Mouse (Mus musculus): ENCODE measurements around the gene Slc4a11. TPM values are rescaled to one million over a fixed set of nuclear protein-coding genes. Genes with fewer than 3 reads are reported as not detected.

Gene Slc4a11
- polyA plus RNA-seq, 1 experiment from 2014 or later, result 0.52 TPM

- no peaks in the 10 kb centered on the region for H3K4me1 ChIP-seq (ENCODE audit: control insufficient read depth, insufficient read depth, low read length)
- peaks cover 18% of the 10 kb centered on the region for H3K36me3 ChIP-seq (ENCODE audit: control insufficient read depth, insufficient read depth, low read length)
- no peaks in the 10 kb centered on the region for H3K27me3 ChIP-seq (ENCODE audit: control insufficient read depth, insufficient read depth, low read length)
- no peak overlapping the region for H3K4me3 ChIP-seq (ENCODE audit: low read depth, low read length)
- no peaks in the 10 kb centered on the region for H3K9me3 ChIP-seq (ENCODE audit: control insufficient read depth, low read length)
- H3K4me2 ChIP-seq (ENCODE audit: low read depth), result no peak overlapping the region
- no peak overlapping the region for H3K9ac ChIP-seq (ENCODE audit: low read length)
- ATAC-seq (ENCODE audit: insufficient read depth, low FRiP score, low TSS enrichment) (no peak), DNase-seq (ENCODE audit: low spot score) (no peak)
- WGBS, result 93% methylated on average over 1 of the region's 1 CpGs
- no peak overlapping the region for H3K27ac ChIP-seq (ENCODE audit: low read depth, low read length)
Observed at GRCm38 (mm10) chr2:130727752-130728151, 30.4 kb upstream of the Slc4a11 start.

GRCm38 (mm10) chr2:130724369-130724768, 27.1 kb upstream of the Slc4a11 start:
- Histone ChIP-seq H3K4me1 (ENCODE audit: control insufficient read depth, insufficient read depth, low read length) (no peaks in the 10 kb centered on the region), H3K4me3 (ENCODE audit: low read depth, low read length) (no peak overlapping the region), H3K27ac (ENCODE audit: low read depth, low read length) (no peak overlapping the region), H3K36me3 (ENCODE audit: control insufficient read depth, insufficient read depth, low read length) (peaks cover 10% of the 10 kb centered on the region), H3K27me3 (ENCODE audit: control insufficient read depth, insufficient read depth, low read length) (no peaks in the 10 kb centered on the region), H3K9me3 (ENCODE audit: control insufficient read depth, low read length) (no peaks in the 10 kb centered on the region), H3K4me2 (ENCODE audit: low read depth) (no peak overlapping the region), H3K9ac (ENCODE audit: low read length) (no peak overlapping the region)
- ATAC-seq (ENCODE audit: insufficient read depth, low FRiP score, low TSS enrichment) (no peak), DNase-seq (ENCODE audit: low spot score) (no peak)
- WGBS, result 87% methylated on average over 4 of the region's 4 CpGs

GRCm38 (mm10) chr2:130717951-130718350, 20.6 kb upstream of the Slc4a11 start:
- no peak overlapping the region for H3K4me3 ChIP-seq (ENCODE audit: low read depth, low read length)
- H3K4me2 ChIP-seq (ENCODE audit: low read depth), result no peak overlapping the region
- ATAC-seq (ENCODE audit: insufficient read depth, low FRiP score, low TSS enrichment), result no peak
- no peak overlapping the region for H3K9ac ChIP-seq (ENCODE audit: low read length)
- no peaks in the 10 kb centered on the region for H3K9me3 ChIP-seq (ENCODE audit: control insufficient read depth, low read length)
- no peak overlapping the region for H3K27ac ChIP-seq (ENCODE audit: low read depth, low read length)
- H3K27me3 ChIP-seq (ENCODE audit: control insufficient read depth, insufficient read depth, low read length), result no peaks in the 10 kb centered on the region
- DNase-seq (ENCODE audit: low spot score), result no peak
- H3K4me1 ChIP-seq (ENCODE audit: control insufficient read depth, insufficient read depth, low read length), result no peaks in the 10 kb centered on the region
- H3K36me3 ChIP-seq (ENCODE audit: control insufficient read depth, insufficient read depth, low read length), result peaks cover 7% of the 10 kb centered on the region; the same call in 1 of the 2 replicates
- WGBS, result 76% methylated on average over 6 of the region's 6 CpGs

GRCm38 (mm10) chr2:130707057-130707456, 9.7 kb upstream of the Slc4a11 start:
- Histone ChIP-seq H3K4me1 (ENCODE audit: control insufficient read depth, insufficient read depth, low read length) (no peaks in the 10 kb centered on the region), H3K36me3 (ENCODE audit: control insufficient read depth, insufficient read depth, low read length) (no peaks in the 10 kb centered on the region; the same call in 1 of the 2 replicates), H3K4me3 (ENCODE audit: low read depth, low read length) (no peak overlapping the region), H3K4me2 (ENCODE audit: low read depth) (no peak overlapping the region), H3K9me3 (ENCODE audit: control insufficient read depth, low read length) (no peaks in the 10 kb centered on the region), H3K27me3 (ENCODE audit: control insufficient read depth, insufficient read depth, low read length) (no peaks in the 10 kb centered on the region), H3K9ac (ENCODE audit: low read length) (no peak overlapping the region), H3K27ac (ENCODE audit: low read depth, low read length) (no peak overlapping the region)
- WGBS, result 73% methylated on average over 10 of the region's 10 CpGs
- no peak for DNase-seq (ENCODE audit: low spot score)
- ATAC-seq (ENCODE audit: insufficient read depth, low FRiP score, low TSS enrichment), result no peak

GRCm38 (mm10) chr2:130706602-130707001, 9.3 kb upstream of the Slc4a11 start:
- H3K27ac ChIP-seq (ENCODE audit: low read depth, low read length), result no peak overlapping the region
- no peaks in the 10 kb centered on the region for H3K27me3 ChIP-seq (ENCODE audit: control insufficient read depth, insufficient read depth, low read length)
- H3K9ac ChIP-seq (ENCODE audit: low read length), result no peak overlapping the region
- no peak overlapping the region for H3K4me3 ChIP-seq (ENCODE audit: low read depth, low read length)
- no peak overlapping the region for H3K4me2 ChIP-seq (ENCODE audit: low read depth)
- no peaks in the 10 kb centered on the region for H3K4me1 ChIP-seq (ENCODE audit: control insufficient read depth, insufficient read depth, low read length)
- DNase-seq (ENCODE audit: low spot score) (no peak), ATAC-seq (ENCODE audit: insufficient read depth, low FRiP score, low TSS enrichment) (no peak)
- WGBS, result 69% methylated on average over 4 of the region's 4 CpGs
- no peaks in the 10 kb centered on the region for H3K9me3 ChIP-seq (ENCODE audit: control insufficient read depth, low read length)
- no peaks in the 10 kb centered on the region; the same call in 1 of the 2 replicates for H3K36me3 ChIP-seq (ENCODE audit: control insufficient read depth, insufficient read depth, low read length)

GRCm38 (mm10) chr2:130705178-130705577, 7.9 kb upstream of the Slc4a11 start:
- H3K27ac ChIP-seq (ENCODE audit: low read depth, low read length), result no peak overlapping the region
- ATAC-seq (ENCODE audit: insufficient read depth, low FRiP score, low TSS enrichment) (no peak), DNase-seq (ENCODE audit: low spot score) (no peak)
- no peak overlapping the region for H3K9ac ChIP-seq (ENCODE audit: low read length)
- H3K27me3 ChIP-seq (ENCODE audit: control insufficient read depth, insufficient read depth, low read length), result no peaks in the 10 kb centered on the region
- no peaks in the 10 kb centered on the region for H3K4me1 ChIP-seq (ENCODE audit: control insufficient read depth, insufficient read depth, low read length)
- 75% methylated on average over 6 of the region's 6 CpGs for WGBS
- H3K4me2 ChIP-seq (ENCODE audit: low read depth), result no peak overlapping the region
- no peaks in the 10 kb centered on the region for H3K36me3 ChIP-seq (ENCODE audit: control insufficient read depth, insufficient read depth, low read length)
- H3K9me3 ChIP-seq (ENCODE audit: control insufficient read depth, low read length), result no peaks in the 10 kb centered on the region
- H3K4me3 ChIP-seq (ENCODE audit: low read depth, low read length), result no peak overlapping the region

GRCm38 (mm10) chr2:130704040-130705001, 7.0 kb upstream of the Slc4a11 start:
- no peak overlapping the region for H3K9ac ChIP-seq (ENCODE audit: low read length)
- WGBS, result 69% methylated on average over 9 of the region's 9 CpGs

GRCm38 (mm10) chr2:130697821-130698266, 525 bp upstream of the Slc4a11 start:
- Histone ChIP-seq H3K4me2 (ENCODE audit: low read depth) (peak overlapping the region; percentile 99), H3K9ac (ENCODE audit: low read length) (no peak overlapping the region), H3K36me3 (ENCODE audit: control insufficient read depth, insufficient read depth, low read length) (no peaks in the 10 kb centered on the region), H3K4me3 (ENCODE audit: low read depth, low read length) (peak overlapping the region; percentile 50), H3K4me1 (ENCODE audit: control insufficient read depth, insufficient read depth, low read length) (peaks cover 7% of the 10 kb centered on the region), H3K9me3 (ENCODE audit: control insufficient read depth, low read length) (no peaks in the 10 kb centered on the region), H3K27me3 (ENCODE audit: control insufficient read depth, insufficient read depth, low read length) (peaks cover 35% of the 10 kb centered on the region), H3K27ac (ENCODE audit: low read depth, low read length) (no peak overlapping the region)
- WGBS, result 2% methylated on average over 14 of the region's 14 CpGs
- DNase-seq (ENCODE audit: low spot score) (peak; percentile 31), ATAC-seq (ENCODE audit: insufficient read depth, low FRiP score, low TSS enrichment) (peak; percentile 53; the same call in 1 of the 2 replicates)

More at GRCm38 (mm10) chr2:130704040-130705001, 7.0 kb upstream of the Slc4a11 start:
- H3K4me2 ChIP-seq (ENCODE audit: low read depth), result no peak overlapping the region
- no peak for DNase-seq (ENCODE audit: low spot score)
- H3K4me3 ChIP-seq (ENCODE audit: low read depth, low read length), result no peak overlapping the region
- H3K36me3 ChIP-seq (ENCODE audit: control insufficient read depth, insufficient read depth, low read length), result no peaks in the 10 kb centered on the region
- no peak overlapping the region for H3K27ac ChIP-seq (ENCODE audit: low read depth, low read length)
- H3K27me3 ChIP-seq (ENCODE audit: control insufficient read depth, insufficient read depth, low read length), result no peaks in the 10 kb centered on the region
- no peaks in the 10 kb centered on the region for H3K4me1 ChIP-seq (ENCODE audit: control insufficient read depth, insufficient read depth, low read length)
- no peaks in the 10 kb centered on the region for H3K9me3 ChIP-seq (ENCODE audit: control insufficient read depth, low read length)
- no peak for ATAC-seq (ENCODE audit: insufficient read depth, low FRiP score, low TSS enrichment)
